In genomic region chr6:114188869-114189268, GRCm38 (mm10) we compare ENCODE assay signal across 25 mouse cellular contexts. TPM values are rescaled to one million over a fixed set of nuclear protein-coding genes. Genes with fewer than 3 reads are reported as not detected.
DNase-seq lines count a peak whose midpoint lies in the region; ATAC-seq and TF ChIP-seq lines count a peak whose summit lies in the region.
"Had no signal": no experiment of that assay in that cellular context is flagged by ENCODE, and none has a peak within 500 bp of the region (broad histone marks: within the 10 kb centered on the region; RNA-seq: fewer than 3 reads in every experiment).

No protein-coding gene starts in this region.

- WGBS in hindbrain, postnatal 0 days: 49% methylated on average over 8 of the region's 8 CpGs
- WGBS in hindbrain, embryonic 10.5 days: 74% methylated on average over 8 of the region's 8 CpGs

- no peak overlapping the region for H3K9ac ChIP-seq in hindbrain, postnatal 0 days (replicated peaks; ENCODE audit: low read length)
- H3K9ac ChIP-seq: forebrain, embryonic 15.5 days; heart, embryonic 12.5 days; hindbrain, embryonic 12.5 days; intestine, embryonic 15.5 days; liver, embryonic 13.5 days; midbrain, embryonic 12.5 days had no signal

- peak overlapping the region; percentile 56; the same call in 1 of the 2 replicates for H3K27ac ChIP-seq in hindbrain, postnatal 0 days
- no peak overlapping the region for H3K27ac ChIP-seq in hindbrain, embryonic 10.5 days
- H3K27ac ChIP-seq: forebrain, embryonic 15.5 days; hindbrain, embryonic 12.5 days; intestine, embryonic 15.5 days; liver, embryonic 13.5 days; midbrain, embryonic 12.5 days had no signal

- H3K4me3 ChIP-seq in hindbrain, postnatal 0 days (ENCODE audit: low read length): no peak overlapping the region
- H3K4me3 ChIP-seq in hindbrain, embryonic 10.5 days: no peak overlapping the region
- H3K4me3 ChIP-seq: forebrain, embryonic 15.5 days; heart, embryonic 12.5 days; hindbrain, embryonic 12.5 days; intestine, embryonic 15.5 days; liver, embryonic 13.5 days; midbrain, embryonic 12.5 days had no signal

- no peak for ATAC-seq in cerebellum, adult (ENCODE audit: insufficient number of reproducible peaks, low FRiP score, low TSS enrichment)
- ATAC-seq in hindbrain, postnatal 0 days: peak; percentile 88
- no peak for ATAC-seq in erythroblast, adult 5-6 weeks (replicated peaks; ENCODE audit: low FRiP score, poor library complexity, severe bottlenecking)
- ATAC-seq: CD4-positive, CD25-positive, alpha-beta regulatory T cell, adult 4 months; forebrain, embryonic 15.5 days; intestine, embryonic 15.5 days had no signal

- DNase-seq in cerebellum, adult 9-11 months: peak; percentile 15
- peak; percentile 60 for DNase-seq in hindbrain, postnatal 0 days (ENCODE audit: low spot score)
- no peak for DNase-seq in hindbrain, embryonic 10.5 days (ENCODE audit: low spot score)
- DNase-seq in right cerebral cortex, postnatal 10 days (ENCODE audit: low spot score in 2 of 2): peak; percentile 70 to 73
- DNase-seq in right cerebral cortex, postnatal 25 days: no peak
- DNase-seq: adrenal gland, postnatal 25 days; gastrocnemius, postnatal 25 days; heart, adult 18-20 months; heart, postnatal 10 days; kidney, adult 8-10 months; kidney, postnatal 10 days; liver, embryonic 13.5 days; lung, adult 2 months; lung, postnatal 14 days had no signal

- no peak overlapping the region for H3K4me2 ChIP-seq in hindbrain, postnatal 0 days (ENCODE audit: low read depth, low read length)
- H3K4me2 ChIP-seq: forebrain, embryonic 15.5 days; heart, embryonic 12.5 days; hindbrain, embryonic 12.5 days; intestine, embryonic 15.5 days; liver, embryonic 13.5 days; midbrain, embryonic 12.5 days had no signal

- no peaks in the 10 kb centered on the region; the same call in 1 of the 2 replicates for H3K4me1 ChIP-seq in hindbrain, postnatal 0 days (ENCODE audit: insufficient read depth, low read length)
- H3K4me1 ChIP-seq in hindbrain, embryonic 10.5 days (replicated peaks): no peaks in the 10 kb centered on the region
- H3K4me1 ChIP-seq: forebrain, embryonic 15.5 days; heart, embryonic 12.5 days; hindbrain, embryonic 12.5 days; intestine, embryonic 15.5 days; liver, embryonic 13.5 days; midbrain, embryonic 12.5 days had no signal

- H3K9me3 ChIP-seq in hindbrain, postnatal 0 days (ENCODE audit: low read length): 0 out of 2 replicates have a peak, but pooled peaks cover 2% of the 10 kb centered on the region
- no peaks in the 10 kb centered on the region for H3K9me3 ChIP-seq in hindbrain, embryonic 10.5 days
- H3K9me3 ChIP-seq: forebrain, embryonic 15.5 days; heart, embryonic 12.5 days; intestine, embryonic 15.5 days; liver, embryonic 13.5 days had no signal

- no peaks in the 10 kb centered on the region; the same call in 1 of the 2 replicates for H3K36me3 ChIP-seq in hindbrain, postnatal 0 days (ENCODE audit: insufficient read depth, low read length)
- no peaks in the 10 kb centered on the region for H3K36me3 ChIP-seq in hindbrain, embryonic 10.5 days
- H3K36me3 ChIP-seq: forebrain, embryonic 15.5 days; heart, embryonic 12.5 days; hindbrain, embryonic 12.5 days; intestine, embryonic 15.5 days; liver, embryonic 13.5 days; midbrain, embryonic 12.5 days had no signal

- H3K27me3 ChIP-seq in hindbrain, postnatal 0 days (ENCODE audit: insufficient read depth, low read length): no peaks in the 10 kb centered on the region
- H3K27me3 ChIP-seq in hindbrain, embryonic 10.5 days (ENCODE audit: insufficient read depth, poor library complexity, severe bottlenecking): peaks cover 82% of the 10 kb centered on the region
- H3K27me3 ChIP-seq: forebrain, embryonic 15.5 days; intestine, embryonic 15.5 days; liver, embryonic 13.5 days had no signal

- no peak for TF ChIP-seq CTCF in hindbrain, postnatal 0 days (IDR thresholded peaks at IDR 0.05; ENCODE audit: low read depth)

RNA-seq across cellular contexts. Expression of gene Slc6a11, which starts 57.8 kb away (rescaled TPM):
- total RNA-seq in hindbrain, postnatal 0 days (2014; rRNA removed): 292 and 308 TPM in 2 replicates
- 152 and 154 TPM in 2 replicates for polyA plus RNA-seq in hindbrain, postnatal 0 days (2015; fragmentation: Nextera tagmentation; extraction: Ambion mirVana)
- polyA plus RNA-seq in hindbrain, embryonic 10.5 days (2016; fragmentation: Nextera tagmentation; extraction: Ambion mirVana): 0.35 and 0.47 TPM in 2 replicates
- not detected in 2 replicates for total RNA-seq in erythroblast, adult 5-6 weeks (2015; ENCODE audit: low replicate concordance)
- 0.14 TPM in 1 of 2 replicates, not detected in the other for total RNA-seq in erythroblast, adult 5-6 weeks (2017; ENCODE audit: low replicate concordance)
- total RNA-seq: heart, adult 18-20 months; heart, postnatal 10 days; megakaryocyte progenitor cell, adult 5-6 weeks; monocyte, adult 5-6 weeks; neutrophil, adult 5-6 weeks had no signal
- polyA plus RNA-seq: CD4-positive, CD25-positive, alpha-beta regulatory T cell, adult 4 months; heart, embryonic 12.5 days; lung, adult 2 months had no signal

Comparison
In these comparisons a context has a peak if more than half of its experiments do, and no peak if none do; other contexts are left out.
1. DNase-seq: peak in cerebellum, adult 9-11 months (single experiment), hindbrain, postnatal 0 days (single experiment) and right cerebral cortex, postnatal 10 days (2 of 2); none in hindbrain, embryonic 10.5 days (single experiment) and right cerebral cortex, postnatal 25 days (single experiment).
2. RNA of gene Slc6a11, which starts 57.8 kb away (total RNA-seq): 292 to 308 TPM in hindbrain, postnatal 0 days; 0.14 TPM in erythroblast, adult 5-6 weeks; every median in the first group is over 100 times any median in the second.